Mouse (Mus musculus) macrophage (primary cell): ENCODE measurements around the gene Setd1a. TPM values are rescaled to one million over a fixed set of nuclear protein-coding genes. Genes with fewer than 3 reads are reported as not detected.

ENCODE experiments used
- polyA plus RNA-seq: library from polyadenylated mRNA; stranded (reverse); fragments of 250-400 nt; gene quantifications from 3 replicates; pipeline ENCODE4 v1.2.4, GENCODE M21; 2018; ENCODE audit warnings: inconsistent platforms

Gene Setd1a
- polyA plus RNA-seq, 1 experiment from 2014 or later: 14.1 TPM

Other genes starting within 250 kb of the Setd1a start
- gene Tmem265, start 215.3 kb upstream of the Setd1a start, polyA plus RNA-seq: not detected in 3 replicates
- gene Phkg2, start 203.3 kb upstream of the Setd1a start, polyA plus RNA-seq: 23.8 to 33.8 TPM (median 26.9 TPM) in 3 replicates
- gene Ccdc189, start 188.1 kb upstream of the Setd1a start, polyA plus RNA-seq: 0.72 to 3.0 TPM (median 2.9 TPM) in 3 replicates
- 27.1 to 29.6 TPM (median 28.3 TPM) in 3 replicates for gene Rnf40, start 187.9 kb upstream of the Setd1a start, polyA plus RNA-seq
- 5.9 to 11.5 TPM (median 8.2 TPM) in 3 replicates for gene Zfp629, start 160.9 kb upstream of the Setd1a start, polyA plus RNA-seq
- 16.0 to 37.5 TPM (median 23.3 TPM) in 3 replicates for gene Bcl7c, start 67.7 kb upstream of the Setd1a start, polyA plus RNA-seq
- not detected in 3 replicates for gene Ctf1, start 63.9 kb upstream of the Setd1a start, polyA plus RNA-seq
- not detected in 3 replicates for gene Ctf2, start 44.5 kb upstream of the Setd1a start, polyA plus RNA-seq
- 4.9 to 11.8 TPM (median 5.8 TPM) in 3 replicates for gene Fbxl19, start 32.1 kb upstream of the Setd1a start, polyA plus RNA-seq
- gene Orai3, start 6.9 kb upstream of the Setd1a start, polyA plus RNA-seq: 31.3 to 38.6 TPM (median 33.4 TPM) in 3 replicates
- 0.49 to 3.2 TPM (median 0.57 TPM) in 3 replicates for gene Gm49388, start 8.9 kb downstream of the Setd1a start, polyA plus RNA-seq
- 14.9 to 55.1 TPM (median 55.0 TPM) in 3 replicates for gene Hsd3b7, start 23.9 kb downstream of the Setd1a start, polyA plus RNA-seq
- gene Stx4a, start 47.6 kb downstream of the Setd1a start, polyA plus RNA-seq: 150 to 165 TPM (median 155 TPM) in 3 replicates
- gene Stx1b, start 47.9 kb downstream of the Setd1a start, polyA plus RNA-seq: 0.05 to 0.09 TPM in 2 of 3 replicates, not detected in the other
- gene Zfp646, start 99.6 kb downstream of the Setd1a start, polyA plus RNA-seq: 14.9 to 18.4 TPM (median 16.3 TPM) in 3 replicates
- gene Zfp668, start 100.2 kb downstream of the Setd1a start, polyA plus RNA-seq: 3.2 to 5.8 TPM (median 4.7 TPM) in 3 replicates
- 0.13 TPM in 1 of 3 replicates, not detected in the others for gene Prss53, start 114.3 kb downstream of the Setd1a start, polyA plus RNA-seq
- gene Gm21974, start 118.8 kb downstream of the Setd1a start, polyA plus RNA-seq: not detected in 3 replicates
- 38.2 to 42.7 TPM (median 41.1 TPM) in 3 replicates for gene Vkorc1, start 118.9 kb downstream of the Setd1a start, polyA plus RNA-seq
- gene Bckdk, start 127.4 kb downstream of the Setd1a start, polyA plus RNA-seq: 30.8 to 48.5 TPM (median 38.0 TPM) in 3 replicates
- 10.6 to 18.6 TPM (median 16.3 TPM) in 3 replicates for gene Kat8, start 135.8 kb downstream of the Setd1a start, polyA plus RNA-seq
- gene Prss8, start 153.4 kb downstream of the Setd1a start, polyA plus RNA-seq: not detected in 3 replicates
- gene Prss36, start 170.1 kb downstream of the Setd1a start, polyA plus RNA-seq: 1.0 to 1.7 TPM (median 1.2 TPM) in 3 replicates
- gene Fus, start 190.8 kb downstream of the Setd1a start, polyA plus RNA-seq: 187 to 395 TPM (median 346 TPM) in 3 replicates
- gene Pycard, start 217.2 kb downstream of the Setd1a start, polyA plus RNA-seq: 19.6 to 111 TPM (median 82.3 TPM) in 3 replicates
- gene Trim72, start 227.3 kb downstream of the Setd1a start, polyA plus RNA-seq: not detected in 3 replicates